Mouse (Mus musculus) liver, embryonic 14.5 days (tissue): ENCODE data around the gene Gm49486. TPM values are rescaled to one million over a fixed set of nuclear protein-coding genes. Genes with fewer than 3 reads are reported as not detected.

Experiments used
- ATAC-seq: fragments of 200-750 bp; cut with Nextera tagmentation; 2 replicates; pipeline ENCODE4 v1.8.0; 2017; ENCODE audit warnings: moderate number of reproducible peaks, mild to moderate bottlenecking, moderate library complexity; ENCODE audit not compliant: insufficient read depth
- DNase-seq, 3 experiments: peaks; one replicate each; pipeline ENCODE4 v3.0.0-alpha.2; 2012 to 2013; ENCODE audit warnings: low read depth in 3 of 3, low spot score in 3 of 3
- H3K27ac ChIP-seq: fragments of 300-500 bp; sonication (generic); 2 replicates; pipeline ENCODE4 v1.5.1; 2014; ENCODE audit warnings: moderate library complexity, mild to moderate bottlenecking, control low read depth, inconsistent platforms
- H3K27me3 ChIP-seq: fragments of 300-500 bp; sonication (generic); 2 replicates; pipeline ENCODE4 v1.6.1; 2014; ENCODE audit warnings: mild to moderate bottlenecking, low read length, moderate library complexity; ENCODE audit not compliant: control insufficient read depth, insufficient read depth
- H3K36me3 ChIP-seq: fragments of 300-500 bp; sonication (generic); replicated peaks from 2 replicates; pipeline ENCODE4 v1.6.1; 2014; ENCODE audit warnings: low read depth; ENCODE audit not compliant: control insufficient read depth, insufficient read depth
- H3K4me1 ChIP-seq, 2 experiments: fragments of 200-500 bp in 1 of 2; fragments of 300-500 bp in 1 of 2; sonication (generic) in 1 of 2; replicated peaks; 2 replicates each; pipeline ENCODE4 v1.6.1; 2012 to 2014; ENCODE audit warnings: antibody characterized with exemption in 1 of 2, inconsistent platforms in 1 of 2, low read length in 1 of 2; ENCODE audit not compliant: control insufficient read depth in 2 of 2, insufficient read depth in 2 of 2
- H3K4me2 ChIP-seq: fragments of 300-500 bp; sonication (generic); 2 replicates; pipeline ENCODE4 v1.6.1; 2014; ENCODE audit warnings: low read depth, mild to moderate bottlenecking, control low read depth, moderate library complexity
- H3K4me3 ChIP-seq, 2 experiments: fragments of 200-500 bp in 1 of 2; fragments of 300-500 bp in 1 of 2; sonication (generic) in 1 of 2; 2 replicates each; pipeline ENCODE4 v1.5.1; 2012 to 2014; ENCODE audit warnings: low read depth in 2 of 2, low read length in 2 of 2, mild to moderate bottlenecking in 2 of 2, control low read depth in 1 of 2, inconsistent platforms in 1 of 2, moderate library complexity in 1 of 2; ENCODE audit not compliant: insufficient read depth in 1 of 2
- H3K9ac ChIP-seq: fragments of 300-500 bp; sonication (generic); replicated peaks from 2 replicates; pipeline ENCODE4 v1.6.1; 2014; ENCODE audit warnings: mild to moderate bottlenecking, control low read depth, moderate library complexity
- H3K9me3 ChIP-seq: fragments of 300-500 bp; sonication (generic); 2 replicates; pipeline ENCODE4 v1.6.1; 2016; ENCODE audit warnings: low read length, mixed read lengths; ENCODE audit not compliant: control insufficient read depth
- CTCF ChIP-seq: IDR thresholded peaks from 2 replicates; pipeline ENCODE4 v1.5.1; 2016; ENCODE audit warnings: antibody characterized with exemption, low read depth, control low read depth
- EP300 ChIP-seq: IDR thresholded peaks from 2 replicates; pipeline ENCODE4 v1.6.1; 2016; ENCODE audit warnings: antibody characterized with exemption, low read depth
- WGBS: fragments of 180-500 bp; shearing (Covaris S2); extraction: QIAGEN DNeasy Blood & Tissue Kit; methylation state at CpG from one replicate; pipeline ENCODE4 v1.1.7; 2014; ENCODE audit not compliant: insufficient replicate concordance; 5-methylcytosine and 5-hydroxymethylcytosine counted together
- polyA plus RNA-seq, 2 experiments: library from polyadenylated mRNA; depleted of rRNA in 1 of 2; stranded (reverse) in 1 of 2; unstranded in 1 of 2; fragments of >200 nt; fragmentation: Nextera tagmentation in 1 of 2; extraction: Ambion mirVana in 1 of 2; gene quantifications; 2 replicates each; pipeline versions ENCODE4 v1.2.1 to v1.2.3; 2012 to 2014

Gm49486 gene
- polyA plus RNA-seq, 2 experiments = 0.06 TPM; not detected in 1

- H3K9me3 ChIP-seq = no peaks in the 10 kb centered on the region
- no peak overlapping the region for H3K4me2 ChIP-seq
- no peak overlapping the region for H3K27ac ChIP-seq
- peaks cover 0 to 2% of the 10 kb centered on the region in 2 experiments; a peak in 1 of 4 replicates for H3K4me1 ChIP-seq
- DNase-seq (no peak), ATAC-seq (no peak)
- no peaks in the 10 kb centered on the region for H3K36me3 ChIP-seq
- TF ChIP-seq CTCF = no peak
- TF ChIP-seq EP300 = no peak
- WGBS = 3% methylated on average over 1 of the region's 1 CpGs
- no peaks in the 10 kb centered on the region for H3K27me3 ChIP-seq
- no peak overlapping the region for H3K4me3 ChIP-seq
- H3K9ac ChIP-seq = no peak overlapping the region
Observed at GRCm38 (mm10) chr15:79268521-79268920, 39.3 kb downstream of the Gm49486 start.

DNA sequence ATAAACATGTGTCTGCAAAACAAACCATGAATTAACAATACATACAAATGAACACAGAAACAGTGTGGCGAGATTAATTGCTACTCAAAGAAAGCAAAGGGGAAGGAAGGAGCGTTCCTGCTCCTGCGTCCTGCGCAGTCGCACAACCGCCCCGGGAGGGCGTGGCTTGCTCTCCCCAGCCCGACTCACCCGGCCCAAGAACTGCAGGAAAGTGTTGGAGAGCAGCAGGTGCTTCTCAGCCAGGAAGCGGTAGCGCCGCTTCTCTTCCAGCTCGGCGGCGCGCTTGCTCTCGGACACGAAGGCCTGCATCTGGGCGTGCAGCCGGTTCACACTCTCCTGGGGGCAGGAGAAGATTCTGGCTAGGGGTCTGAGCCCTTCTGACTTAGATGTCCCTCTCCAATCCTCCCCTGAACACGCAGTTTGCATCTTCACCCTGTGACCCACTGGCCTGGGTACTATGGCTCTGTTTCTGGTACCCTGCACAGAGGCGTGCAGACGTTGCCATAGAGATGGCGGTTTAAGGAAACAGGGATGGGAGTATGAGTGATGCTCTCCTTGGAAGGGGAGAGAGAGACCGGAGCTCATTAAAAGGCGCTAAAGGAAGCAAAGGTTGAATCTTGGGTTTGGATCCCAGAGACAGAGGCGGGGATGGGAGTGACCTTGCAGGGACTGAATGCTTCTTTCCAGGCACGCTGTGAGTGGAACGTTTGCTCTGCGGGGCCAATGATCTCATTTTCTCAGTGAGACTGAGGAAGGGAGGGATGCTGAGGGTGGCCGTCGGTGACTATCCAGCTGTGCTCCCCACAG lies 41.3 kb downstream of the Gm49486 start:
- no peaks in the 10 kb centered on the region for H3K9me3 ChIP-seq
- H3K36me3 ChIP-seq = no peaks in the 10 kb centered on the region
- peaks cover 0 to 2% of the 10 kb centered on the region in 2 experiments; a peak in 1 of 4 replicates for H3K4me1 ChIP-seq
- no peak overlapping the region for H3K27ac ChIP-seq
- no peak overlapping the region; the same call in 1 of the 2 replicates for H3K9ac ChIP-seq
- DNase-seq = peak; percentile 30 to 45 (median 33)
- H3K4me2 ChIP-seq = peak overlapping the region; percentile 69
- no peaks in the 10 kb centered on the region for H3K27me3 ChIP-seq
- TF ChIP-seq CTCF = no peak
- no peak for TF ChIP-seq EP300
- ATAC-seq = 0 out of 2 replicates have a peak, but pooled peaks have one; percentile 48
- H3K4me3 ChIP-seq = peak overlapping the region; percentile 15 to 37
- WGBS = 3% methylated on average over 33 of the region's 33 CpGs

GRCm38 (mm10) chr15:79271124-79271746 lies 42.0 kb downstream of the Gm49486 start:
- Histone ChIP-seq H3K4me2 (peak overlapping the region; percentile 69), H3K9me3 (no peaks in the 10 kb centered on the region), H3K27me3 (no peaks in the 10 kb centered on the region), H3K4me3 (no peak overlapping the region), H3K4me1 (peaks cover 0 to 2% of the 10 kb centered on the region in 2 experiments; a peak in 1 of 4 replicates), H3K9ac (no peak overlapping the region), H3K27ac (no peak overlapping the region), H3K36me3 (no peaks in the 10 kb centered on the region)
- DNase-seq = peak in 1 of 3 experiments; percentile 36
- 16% methylated on average over 17 of the region's 17 CpGs for WGBS
- TF ChIP-seq CTCF (peak; percentile 80), EP300 (no peak)
- no peak for ATAC-seq

DNA sequence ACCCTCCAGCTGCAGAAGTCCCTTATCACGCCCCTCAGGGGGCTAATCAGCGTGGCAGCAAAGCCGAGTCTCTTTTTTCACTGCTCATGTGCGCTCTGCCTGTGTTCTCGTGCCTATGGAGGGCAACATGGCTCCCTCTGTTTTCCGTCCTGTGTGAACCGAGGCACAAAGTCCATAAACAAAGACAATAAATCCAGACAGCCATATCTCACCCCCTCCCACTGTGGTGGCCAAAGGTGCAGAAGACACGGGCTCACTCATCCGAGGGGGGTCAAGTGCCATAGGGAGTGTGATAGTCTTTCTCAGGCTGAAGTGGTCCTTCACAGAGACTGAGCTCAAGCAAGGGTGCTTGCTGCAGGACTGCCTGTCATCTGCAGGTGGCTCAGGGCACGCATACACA lies 43.8 kb downstream of the Gm49486 start:
- H3K27ac ChIP-seq = no peak overlapping the region

DNA sequence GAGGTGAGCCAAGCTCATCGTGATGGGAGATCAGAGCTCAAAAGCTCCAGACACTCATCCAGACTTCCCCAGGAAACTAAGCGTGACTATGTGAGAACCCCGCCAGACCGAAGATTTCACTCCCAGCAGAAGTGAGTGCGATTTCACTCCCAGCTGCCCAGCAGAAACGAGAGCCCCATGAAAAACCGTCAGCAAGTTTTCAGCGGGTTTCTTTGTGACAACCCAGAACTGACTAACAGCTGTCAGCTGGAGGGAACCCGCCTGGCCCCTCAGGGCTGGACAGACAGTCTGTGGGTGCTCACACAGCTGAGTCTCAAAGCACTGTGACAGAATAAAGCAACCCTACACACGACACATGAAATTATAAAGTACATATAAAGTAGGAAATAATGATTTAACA lies 48.5 kb downstream of the Gm49486 start:
- Histone ChIP-seq H3K27me3 (no peaks in the 10 kb centered on the region), H3K9ac (no peak overlapping the region), H3K36me3 (no peaks in the 10 kb centered on the region), H3K4me3 (no peak overlapping the region), H3K4me2 (no peak overlapping the region), H3K9me3 (no peaks in the 10 kb centered on the region), H3K27ac (no peak overlapping the region), H3K4me1 (peaks cover 15 to 17% of the 10 kb centered on the region in 2 experiments)
- TF ChIP-seq CTCF = no peak
- TF ChIP-seq EP300 = no peak
- no peak for DNase-seq
- 51% methylated on average over 10 of the region's 10 CpGs for WGBS
- no peak for ATAC-seq

More for the DNA sequence above, 43.8 kb downstream of the Gm49486 start:
- no peak overlapping the region for H3K4me3 ChIP-seq
- no peaks in the 10 kb centered on the region for H3K27me3 ChIP-seq
- WGBS = 44% methylated on average over 10 of the region's 10 CpGs
- no peak overlapping the region for H3K9ac ChIP-seq
- ATAC-seq (no peak), DNase-seq (no peak)
- no peaks in the 10 kb centered on the region for H3K36me3 ChIP-seq
- TF ChIP-seq CTCF (no peak), EP300 (no peak)
- H3K4me1 ChIP-seq = peaks cover 0 to 2% of the 10 kb centered on the region in 2 experiments; a peak in 1 of 4 replicates
- no peaks in the 10 kb centered on the region for H3K9me3 ChIP-seq
- H3K4me2 ChIP-seq = no peak overlapping the region
